Mouse (Mus musculus) forebrain, embryonic 15.5 days (tissue): ENCODE results near the gene Fam184a. TPM values are rescaled to one million over a fixed set of nuclear protein-coding genes. Genes with fewer than 3 reads are reported as not detected.

Experiments used
- ATAC-seq: fragments of 200-750 bp; cut with Nextera tagmentation; replicated peaks from 2 replicates; pipeline ENCODE4 v1.8.0; 2017; ENCODE audit warnings: mild to moderate bottlenecking, moderate TSS enrichment, moderate library complexity
- H3K27ac ChIP-seq: fragments of 300-500 bp; sonication (generic); replicated peaks from 2 replicates; pipeline ENCODE4 v1.5.1; 2015; ENCODE audit warnings: mild to moderate bottlenecking, inconsistent platforms
- H3K27me3 ChIP-seq: fragments of 300-500 bp; sonication (generic); 2 replicates; pipeline ENCODE4 v1.6.1; 2015; ENCODE audit warnings: inconsistent platforms
- H3K36me3 ChIP-seq: fragments of 300-500 bp; sonication (generic); 2 replicates; pipeline ENCODE4 v1.6.1; 2015; ENCODE audit warnings: mild to moderate bottlenecking, inconsistent platforms
- H3K4me1 ChIP-seq: fragments of 300-500 bp; sonication (generic); 2 replicates; pipeline ENCODE4 v1.6.1; 2015; ENCODE audit warnings: inconsistent platforms
- H3K4me2 ChIP-seq: fragments of 300-500 bp; sonication (generic); replicated peaks from 2 replicates; pipeline ENCODE4 v1.6.1; 2015; ENCODE audit warnings: mild to moderate bottlenecking, inconsistent platforms
- H3K4me3 ChIP-seq: fragments of 300-500 bp; sonication (generic); 2 replicates; pipeline ENCODE4 v1.5.1; 2015; ENCODE audit warnings: mild to moderate bottlenecking, inconsistent platforms
- H3K9ac ChIP-seq: fragments of 300-500 bp; sonication (generic); replicated peaks from 2 replicates; pipeline ENCODE4 v1.6.1; 2015; ENCODE audit warnings: mild to moderate bottlenecking, inconsistent platforms
- H3K9me3 ChIP-seq: fragments of 300-500 bp; sonication (generic); 2 replicates; pipeline ENCODE4 v1.6.1; 2016; ENCODE audit warnings: inconsistent platforms
- WGBS: fragments of 180-500 bp; shearing (Covaris S2); methylation state at CpG from one replicate; pipeline ENCODE4 v1.1.7; 2015; ENCODE audit warnings: mixed read lengths; 5-methylcytosine and 5-hydroxymethylcytosine counted together
- polyA plus RNA-seq: library from polyadenylated mRNA; unstranded; fragments of >200 nt; fragmentation: Nextera tagmentation; extraction: Ambion mirVana; gene quantifications from 2 replicates; pipeline ENCODE4 v1.2.1, GENCODE M21; 2015

The Fam184a gene
- 5.8 and 9.2 TPM in 2 replicates for polyA plus RNA-seq

DNA sequence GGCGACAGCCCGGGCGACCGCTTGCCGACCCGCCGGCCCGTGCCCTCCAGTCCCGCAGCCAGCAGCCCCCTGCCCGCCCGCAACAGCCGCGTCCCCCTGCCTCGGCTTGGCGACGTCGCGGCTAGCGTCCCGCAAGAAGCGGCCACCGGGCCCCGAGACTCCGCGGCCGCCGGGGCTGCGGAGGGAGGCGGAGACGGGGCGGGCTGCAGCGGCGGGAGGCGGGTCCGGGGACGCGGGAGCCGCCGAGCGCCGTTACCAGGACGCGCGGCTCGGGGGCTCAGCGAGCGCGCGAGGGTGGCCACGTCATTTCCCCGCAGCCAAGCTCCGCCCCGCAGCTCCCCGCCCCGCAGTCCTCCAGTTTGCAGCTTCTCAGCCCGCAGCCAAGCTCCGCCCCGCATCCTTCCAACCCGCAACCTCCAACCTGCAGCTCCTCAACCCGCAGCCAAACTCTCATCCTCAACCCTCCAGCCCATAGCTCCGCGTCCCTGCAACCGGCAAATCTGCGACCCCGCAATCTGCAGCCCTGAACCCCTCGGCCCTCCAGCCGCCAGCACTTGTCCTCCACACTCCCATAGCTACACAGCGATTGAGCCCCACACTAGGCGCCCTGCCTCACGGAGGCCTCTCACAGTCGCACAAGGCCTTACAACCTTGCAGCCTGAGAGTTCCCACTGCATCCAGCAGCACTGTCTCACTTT, at the start of gene Fam184a:
Fam184a (minus strand) TSS at position 169 of the 698 bp plus-strand sequence.
- Histone ChIP-seq H3K27me3 (no peaks in the 10 kb centered on the region), H3K9me3 (no peaks in the 10 kb centered on the region), H3K4me2 (peak within 1 kb of the TSS; percentile 88), H3K36me3 (no peaks in the 10 kb centered on the region), H3K4me1 (peaks cover 16% of the 10 kb centered on the region; the same call in 1 of the 2 replicates), H3K9ac (peak within 1 kb of the TSS; percentile 56), H3K4me3 (peak within 1 kb of the TSS; percentile 71), H3K27ac (peak within 1 kb of the TSS; percentile 61)
- ATAC-seq, result peak; percentile 97
- WGBS, result under 1% methylated on average over 53 of the region's 71 CpGs

DNA sequence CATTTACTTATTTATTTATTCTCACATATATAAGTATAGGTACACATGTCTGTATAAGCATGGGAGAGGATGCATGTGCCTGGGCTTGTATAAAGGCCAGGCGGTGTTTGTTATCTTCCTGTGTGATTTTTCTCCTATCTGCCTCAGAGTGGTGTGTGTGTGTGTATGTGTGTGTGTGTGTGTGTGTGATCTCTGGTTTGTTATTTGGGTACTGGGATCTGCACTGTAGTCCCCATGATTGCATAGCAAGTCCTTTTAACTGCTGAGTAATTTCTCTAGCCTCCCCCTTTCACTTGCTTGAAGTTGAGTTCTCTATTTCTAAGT, 45.3 kb upstream of the Fam184a start:
- H3K27me3 ChIP-seq, result no peaks in the 10 kb centered on the region
- no peak overlapping the region for H3K27ac ChIP-seq
- no peak overlapping the region for H3K9ac ChIP-seq
- H3K36me3 ChIP-seq, result no peaks in the 10 kb centered on the region
- no peak overlapping the region for H3K4me2 ChIP-seq
- H3K9me3 ChIP-seq, result no peaks in the 10 kb centered on the region
- WGBS, result 95% methylated on average over 1 of the region's 1 CpGs
- no peaks in the 10 kb centered on the region for H3K4me1 ChIP-seq
- ATAC-seq, result peak; percentile 57; the same call in 1 of the 2 replicates
- no peak overlapping the region for H3K4me3 ChIP-seq

DNA sequence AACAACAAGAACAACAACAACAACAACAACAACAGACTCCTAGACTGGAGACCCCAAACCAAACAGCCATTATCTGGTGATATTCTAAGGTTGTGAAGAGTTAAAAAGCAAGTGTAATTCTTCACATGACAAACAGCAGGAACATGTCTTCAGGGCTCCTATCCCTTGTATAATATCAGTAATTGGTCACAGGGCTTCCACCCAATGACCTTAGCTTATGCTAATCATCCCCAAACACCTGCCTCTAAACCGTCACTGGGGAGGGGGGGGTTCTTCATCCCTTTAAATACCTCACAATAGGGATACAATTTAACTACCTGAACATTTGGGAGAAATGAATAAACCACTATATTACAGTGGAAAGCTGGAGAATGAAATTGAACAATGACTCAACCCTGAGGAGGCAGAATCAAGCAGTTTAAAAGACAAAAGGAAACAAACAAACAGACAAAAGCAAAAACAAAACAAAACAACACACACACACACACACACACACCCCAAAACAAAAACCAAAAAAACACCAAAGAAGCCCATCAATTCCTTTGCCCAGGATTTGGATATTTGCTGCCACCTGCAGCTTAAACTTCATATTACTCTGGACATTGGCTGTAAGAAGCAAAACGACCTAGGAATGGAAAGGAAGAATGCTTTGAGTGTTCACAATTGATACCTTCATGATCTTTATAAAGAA, 44.8 kb upstream of the Fam184a start:
- no peaks in the 10 kb centered on the region for H3K36me3 ChIP-seq
- no peak overlapping the region for H3K9ac ChIP-seq
- no peak overlapping the region for H3K4me2 ChIP-seq
- H3K4me3 ChIP-seq, result no peak overlapping the region
- H3K4me1 ChIP-seq, result no peaks in the 10 kb centered on the region
- peak; percentile 60 for ATAC-seq
- 10% methylated on average over 2 of the region's 2 CpGs for WGBS
- H3K9me3 ChIP-seq, result no peaks in the 10 kb centered on the region
- no peak overlapping the region for H3K27ac ChIP-seq
- H3K27me3 ChIP-seq, result no peaks in the 10 kb centered on the region

DNA sequence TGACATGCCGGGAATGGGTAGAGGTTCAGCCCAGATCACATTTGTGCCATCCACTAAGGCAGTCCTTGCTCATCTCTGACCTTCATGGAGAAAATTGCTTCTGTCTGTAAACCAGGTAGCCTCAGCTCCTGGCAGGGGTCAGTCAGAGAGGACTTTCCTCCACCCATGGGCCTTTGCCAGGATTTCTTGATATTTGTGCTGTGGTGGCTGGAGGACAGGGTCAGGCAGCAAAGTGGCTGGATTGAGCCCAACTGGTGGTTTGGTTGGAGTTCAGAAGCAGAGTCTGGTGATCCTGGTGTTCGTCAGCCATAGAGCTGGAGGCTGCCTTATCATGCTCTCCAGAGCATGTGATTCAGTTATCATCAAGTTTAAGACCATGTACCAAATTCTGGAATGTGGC, 40.4 kb upstream of the Fam184a start:
- no peak for ATAC-seq
- WGBS, result 88% methylated on average over 2 of the region's 2 CpGs
- no peak overlapping the region for H3K27ac ChIP-seq

DNA sequence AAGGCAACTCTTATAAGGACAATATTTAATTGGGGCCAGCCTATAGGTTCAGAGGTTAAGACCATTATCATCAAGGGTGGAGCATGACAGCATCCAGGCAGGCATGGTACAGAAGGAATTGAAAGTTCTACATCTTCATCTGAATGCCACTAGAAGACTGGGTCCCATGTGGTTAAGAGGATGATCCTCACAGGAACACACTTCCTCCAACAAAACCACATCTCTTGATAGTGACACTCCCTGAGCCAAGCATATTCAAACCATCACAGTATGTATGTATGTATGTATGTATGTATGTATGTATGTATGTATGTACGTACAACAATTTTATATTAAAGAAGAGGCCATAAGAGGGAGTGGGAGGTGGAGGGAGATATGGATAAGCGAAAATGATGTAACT, 25.7 kb upstream of the Fam184a start:
- H3K27ac ChIP-seq, result no peak overlapping the region
- WGBS, result 89% methylated on average over 2 of the region's 2 CpGs

More for the DNA sequence above, 40.4 kb upstream of the Fam184a start:
- no peaks in the 10 kb centered on the region for H3K9me3 ChIP-seq
- no peak overlapping the region for H3K4me2 ChIP-seq
- no peak overlapping the region for H3K4me3 ChIP-seq
- H3K27me3 ChIP-seq, result no peaks in the 10 kb centered on the region
- H3K4me1 ChIP-seq, result no peaks in the 10 kb centered on the region
- no peaks in the 10 kb centered on the region for H3K36me3 ChIP-seq
- no peak overlapping the region for H3K9ac ChIP-seq

DNA sequence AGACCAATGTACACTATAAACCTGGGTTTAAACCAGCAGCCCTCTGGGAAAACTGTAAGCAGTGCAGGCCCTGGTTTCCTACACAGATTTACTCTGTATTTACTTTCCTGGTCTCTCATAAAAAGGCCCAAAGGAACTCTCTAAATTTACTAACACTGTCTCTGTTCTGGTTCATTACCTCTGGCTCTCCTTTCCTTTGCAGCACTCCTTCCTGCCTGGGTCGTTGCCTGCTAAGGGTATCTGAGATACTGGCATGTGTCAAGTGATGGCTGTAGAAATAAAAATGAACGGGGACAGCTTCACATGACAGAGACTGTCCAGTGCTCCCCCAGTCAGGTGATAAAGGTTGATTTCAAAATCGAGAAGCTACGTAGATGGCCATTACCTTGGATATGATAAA, 21.8 kb upstream of the Fam184a start:
- no peak for ATAC-seq

More for the DNA sequence above, 25.7 kb upstream of the Fam184a start:
- Histone ChIP-seq H3K9me3 (no peaks in the 10 kb centered on the region), H3K9ac (no peak overlapping the region), H3K4me1 (no peaks in the 10 kb centered on the region), H3K27me3 (no peaks in the 10 kb centered on the region), H3K36me3 (no peaks in the 10 kb centered on the region), H3K4me3 (no peak overlapping the region), H3K4me2 (no peak overlapping the region)
- ATAC-seq, result no peak

DNA sequence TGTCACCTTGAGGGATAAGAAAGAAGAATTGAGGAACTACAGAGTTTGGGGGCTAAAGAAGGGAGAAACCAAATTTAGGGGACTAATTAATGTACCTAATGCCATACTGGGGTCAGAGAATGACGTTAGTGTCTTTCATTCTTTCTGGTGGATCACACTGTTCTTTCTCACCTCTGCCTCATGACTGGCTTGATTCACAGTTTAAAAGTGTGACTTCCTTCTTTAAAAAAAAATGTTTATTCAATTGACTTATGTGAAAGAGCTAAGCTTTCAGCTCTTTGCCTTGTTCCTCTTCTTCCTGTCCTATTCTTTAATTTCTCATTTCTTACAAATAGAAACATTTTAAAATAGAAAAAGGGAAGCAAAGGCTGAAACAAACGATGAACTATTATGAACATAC, 20.6 kb upstream of the Fam184a start:
- H3K9ac ChIP-seq, result no peak overlapping the region
- H3K4me2 ChIP-seq, result no peak overlapping the region
- no peaks in the 10 kb centered on the region for H3K4me1 ChIP-seq
- 64% methylated on average over 2 of the region's 2 CpGs for WGBS
- no peaks in the 10 kb centered on the region for H3K9me3 ChIP-seq
- H3K36me3 ChIP-seq, result no peaks in the 10 kb centered on the region
- H3K27ac ChIP-seq, result no peak overlapping the region
- no peaks in the 10 kb centered on the region for H3K27me3 ChIP-seq
- ATAC-seq, result no peak
- H3K4me3 ChIP-seq, result no peak overlapping the region

More for the DNA sequence above, 21.8 kb upstream of the Fam184a start:
- 83% methylated on average over 4 of the region's 4 CpGs for WGBS
- Histone ChIP-seq H3K27ac (no peak overlapping the region), H3K4me2 (no peak overlapping the region), H3K36me3 (no peaks in the 10 kb centered on the region), H3K4me3 (no peak overlapping the region), H3K9ac (no peak overlapping the region), H3K9me3 (no peaks in the 10 kb centered on the region), H3K4me1 (no peaks in the 10 kb centered on the region), H3K27me3 (no peaks in the 10 kb centered on the region)

DNA sequence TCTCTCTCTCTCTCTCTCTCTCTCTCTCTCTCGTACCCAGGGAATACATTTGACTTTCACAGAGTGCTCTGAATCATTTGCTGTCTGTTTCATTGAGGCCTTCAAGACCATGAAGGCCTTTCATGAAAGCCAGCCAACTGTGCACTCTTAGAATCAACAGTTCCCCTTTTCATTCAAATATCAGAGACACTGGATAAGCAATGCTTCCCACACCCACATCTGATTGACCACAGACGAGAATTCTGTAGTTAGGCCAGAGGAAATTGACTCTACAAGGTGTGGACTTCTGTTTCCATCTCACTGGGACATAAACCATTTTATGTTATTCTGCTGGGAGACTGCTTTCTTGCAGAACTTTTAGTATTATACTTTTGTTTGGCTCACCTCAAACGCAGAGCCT, 17.8 kb upstream of the Fam184a start:
- H3K36me3 ChIP-seq, result no peaks in the 10 kb centered on the region
- no peak overlapping the region for H3K27ac ChIP-seq
- no peaks in the 10 kb centered on the region for H3K27me3 ChIP-seq
- ATAC-seq, result no peak
- no peaks in the 10 kb centered on the region for H3K4me1 ChIP-seq
- no peak overlapping the region for H3K9ac ChIP-seq
- 72% methylated on average over 3 of the region's 3 CpGs for WGBS
- no peak overlapping the region for H3K4me3 ChIP-seq
- H3K9me3 ChIP-seq, result no peaks in the 10 kb centered on the region
- no peak overlapping the region for H3K4me2 ChIP-seq

DNA sequence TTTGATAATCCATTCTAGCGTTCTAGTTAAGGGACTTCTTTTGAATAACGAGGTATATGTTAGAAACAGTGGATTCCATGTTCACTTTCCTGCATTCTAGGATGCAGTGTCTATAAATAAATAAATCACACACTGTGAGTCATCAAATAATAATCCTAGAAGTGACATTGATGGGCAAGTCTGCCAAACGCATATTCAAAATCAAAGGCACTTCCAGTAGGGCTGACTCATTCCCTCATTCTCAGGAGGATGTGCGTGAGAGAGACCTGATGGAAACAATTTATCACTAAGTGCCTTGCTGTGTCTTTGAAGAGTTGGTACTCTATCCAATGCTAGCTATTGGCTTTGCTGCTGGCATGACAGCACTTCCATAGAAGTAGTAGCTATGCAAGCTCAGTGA, 14.5 kb upstream of the Fam184a start:
- Histone ChIP-seq H3K9ac (no peak overlapping the region), H3K4me3 (no peak overlapping the region), H3K4me1 (no peaks in the 10 kb centered on the region), H3K27me3 (no peaks in the 10 kb centered on the region), H3K27ac (no peak overlapping the region), H3K36me3 (no peaks in the 10 kb centered on the region), H3K9me3 (no peaks in the 10 kb centered on the region), H3K4me2 (no peak overlapping the region)
- ATAC-seq, result no peak
- 88% methylated on average over 4 of the region's 4 CpGs for WGBS

DNA sequence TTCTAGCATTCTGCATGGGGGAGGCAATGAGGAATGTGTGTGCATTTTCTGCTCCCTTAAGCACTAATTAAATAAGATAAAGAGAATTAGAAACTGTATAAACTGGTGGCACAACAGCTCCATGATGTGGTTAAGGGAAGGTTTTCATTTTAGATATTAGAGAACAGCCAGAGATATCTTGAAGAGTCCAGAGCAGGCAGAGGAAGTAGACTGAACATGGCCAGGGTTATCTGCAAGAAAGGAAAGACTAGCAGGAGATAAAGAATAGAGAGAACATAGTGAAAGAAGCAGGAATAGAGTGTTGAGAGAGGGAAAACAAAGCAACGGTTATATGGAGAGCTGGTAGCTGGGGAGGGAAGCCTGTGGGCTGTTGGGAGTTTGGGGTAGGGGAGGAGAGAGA, 1.8 kb upstream of the Fam184a start:
- no peak overlapping the region for H3K27ac ChIP-seq
- H3K9ac ChIP-seq, result no peak overlapping the region
- H3K27me3 ChIP-seq, result no peaks in the 10 kb centered on the region
- no peak overlapping the region for H3K4me3 ChIP-seq
- no peak overlapping the region for H3K4me2 ChIP-seq
- WGBS, result 76% methylated on average over 1 of the region's 1 CpGs
- no peak for ATAC-seq
- no peaks in the 10 kb centered on the region for H3K9me3 ChIP-seq
- H3K36me3 ChIP-seq, result no peaks in the 10 kb centered on the region
- peaks cover 16% of the 10 kb centered on the region; the same call in 1 of the 2 replicates for H3K4me1 ChIP-seq

DNA sequence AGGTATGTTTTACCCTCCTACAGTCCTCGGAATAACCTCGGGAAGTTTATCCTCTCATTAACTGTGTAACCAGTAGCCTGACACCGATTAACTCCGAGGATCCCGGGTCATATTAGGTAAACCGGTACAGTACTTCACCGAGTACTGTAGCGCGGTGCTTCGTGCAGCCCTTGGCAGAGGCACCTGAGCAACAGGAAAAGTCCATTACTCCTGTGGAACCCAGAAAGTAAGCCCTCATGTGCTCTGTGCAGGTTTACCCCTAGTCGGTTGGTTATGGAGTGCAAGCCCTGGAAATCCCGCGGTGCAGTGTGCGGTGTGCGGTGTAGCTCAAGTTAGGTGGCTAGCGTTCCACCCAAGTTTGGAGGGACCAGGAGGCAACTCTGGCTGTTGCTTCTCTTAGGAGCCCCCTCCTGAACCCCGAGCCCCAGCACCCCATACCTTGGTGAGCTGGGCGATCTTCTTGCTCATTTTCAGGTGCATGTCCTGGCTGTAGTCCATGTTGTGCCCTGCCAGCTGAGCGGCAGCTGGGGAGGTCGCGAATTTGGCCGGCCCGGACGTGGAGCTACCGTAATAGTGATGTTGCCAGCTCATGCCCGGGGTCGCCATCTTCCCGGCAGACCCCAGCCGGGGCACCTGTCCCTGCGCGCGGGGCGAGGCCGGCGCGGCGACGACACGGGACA, 508 bp downstream of the Fam184a start:
- peak overlapping the region; percentile 71 for H3K4me3 ChIP-seq
- no peaks in the 10 kb centered on the region for H3K9me3 ChIP-seq
- H3K9ac ChIP-seq, result peak overlapping the region; percentile 56
- peak overlapping the region; percentile 88 for H3K4me2 ChIP-seq
- no peaks in the 10 kb centered on the region for H3K36me3 ChIP-seq
- no peak overlapping the region for H3K27ac ChIP-seq
- 5% methylated on average over 39 of the region's 39 CpGs for WGBS
- peaks cover 16% of the 10 kb centered on the region; the same call in 1 of the 2 replicates for H3K4me1 ChIP-seq
- no peaks in the 10 kb centered on the region for H3K27me3 ChIP-seq
- peak; percentile 39 for ATAC-seq

DNA sequence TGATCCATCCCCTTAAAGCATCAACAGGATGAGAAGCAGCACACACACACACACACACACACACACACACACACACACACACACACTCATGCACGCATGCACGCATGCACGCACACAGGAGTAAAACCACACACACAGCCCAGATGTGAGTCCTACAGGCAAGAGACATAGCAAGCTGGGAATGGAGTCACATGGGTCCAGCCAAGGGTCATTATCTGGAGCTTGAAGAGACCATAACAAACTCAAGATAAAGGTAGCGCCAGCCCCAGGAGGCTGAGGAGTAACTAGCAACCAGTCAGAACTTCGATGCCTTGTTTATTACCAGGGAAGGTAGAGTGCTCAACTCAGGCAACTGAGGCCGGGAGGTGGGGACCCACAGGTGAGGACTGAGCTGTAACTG, 4.9 kb downstream of the Fam184a start:
- H3K4me1 ChIP-seq, result peaks cover 9% of the 10 kb centered on the region; the same call in 1 of the 2 replicates

More for the DNA sequence above, 4.9 kb downstream of the Fam184a start:
- 91% methylated on average over 6 of the region's 6 CpGs for WGBS
- Histone ChIP-seq H3K27me3 (no peaks in the 10 kb centered on the region), H3K4me2 (no peak overlapping the region), H3K4me3 (no peak overlapping the region), H3K27ac (no peak overlapping the region), H3K36me3 (no peaks in the 10 kb centered on the region), H3K9ac (no peak overlapping the region), H3K9me3 (no peaks in the 10 kb centered on the region)
- ATAC-seq, result no peak
